Mouse (Mus musculus): ENCODE results near the gene Ccdc3. TPM values are rescaled to one million over a fixed set of nuclear protein-coding genes. Genes with fewer than 3 reads are reported as not detected.

The Ccdc3 gene
- polyA plus RNA-seq, 1 experiment from 2014 or later: 3.4 TPM

- Histone ChIP-seq H3K27ac (ENCODE audit: low read length) (no peak overlapping the region), H3K4me3 (ENCODE audit: low read depth, low read length) (no peak overlapping the region), H3K27me3 (ENCODE audit: control insufficient read depth, insufficient read depth, low read depth, low read length) (no peaks in the 10 kb centered on the region), H3K9me3 (replicated peaks; ENCODE audit: control insufficient read depth, low read length) (no peaks in the 10 kb centered on the region), H3K36me3 (ENCODE audit: control insufficient read depth, insufficient read depth) (no peaks in the 10 kb centered on the region), H3K4me2 (ENCODE audit: low read depth, low read length) (no peak overlapping the region), H3K4me1 (ENCODE audit: control insufficient read depth, low read depth, low read length) (no peaks in the 10 kb centered on the region), H3K9ac (ENCODE audit: low read depth, low read length) (no peak overlapping the region)
- no peak for ATAC-seq (ENCODE audit: low read depth)
- WGBS (ENCODE audit: insufficient replicate concordance): 25% methylated on average over 8 of the region's 8 CpGs
Observed at GRCm38 (mm10) chr2:5112785-5113291, 24.7 kb upstream of the Ccdc3 start.

- ATAC-seq (ENCODE audit: low read depth): no peak
- H3K27me3 ChIP-seq (ENCODE audit: control insufficient read depth, insufficient read depth, low read depth, low read length): no peaks in the 10 kb centered on the region
- no peaks in the 10 kb centered on the region for H3K4me1 ChIP-seq (ENCODE audit: control insufficient read depth, low read depth, low read length)
- H3K9ac ChIP-seq (ENCODE audit: low read depth, low read length): no peak overlapping the region
- H3K36me3 ChIP-seq (ENCODE audit: control insufficient read depth, insufficient read depth): no peaks in the 10 kb centered on the region
- 73% methylated on average over 8 of the region's 8 CpGs for WGBS (ENCODE audit: insufficient replicate concordance)
- H3K9me3 ChIP-seq (replicated peaks; ENCODE audit: control insufficient read depth, low read length): no peaks in the 10 kb centered on the region
- no peak overlapping the region for H3K27ac ChIP-seq (ENCODE audit: low read length)
- H3K4me2 ChIP-seq (ENCODE audit: low read depth, low read length): no peak overlapping the region
- H3K4me3 ChIP-seq (ENCODE audit: low read depth, low read length): no peak overlapping the region
Observed at GRCm38 (mm10) chr2:5114386-5114785, 23.2 kb upstream of the Ccdc3 start.

GRCm38 (mm10) chr2:5116856-5117532, 20.6 kb upstream of the Ccdc3 start:
- no peak overlapping the region for H3K27ac ChIP-seq (ENCODE audit: low read length)
- no peak overlapping the region for H3K9ac ChIP-seq (ENCODE audit: low read depth, low read length)
- H3K36me3 ChIP-seq (ENCODE audit: control insufficient read depth, insufficient read depth): no peaks in the 10 kb centered on the region
- H3K4me3 ChIP-seq (ENCODE audit: low read depth, low read length): no peak overlapping the region
- no peaks in the 10 kb centered on the region for H3K4me1 ChIP-seq (ENCODE audit: control insufficient read depth, low read depth, low read length)
- no peaks in the 10 kb centered on the region for H3K27me3 ChIP-seq (ENCODE audit: control insufficient read depth, insufficient read depth, low read depth, low read length)
- no peak overlapping the region for H3K4me2 ChIP-seq (ENCODE audit: low read depth, low read length)
- no peak for ATAC-seq (ENCODE audit: low read depth)
- WGBS (ENCODE audit: insufficient replicate concordance): 31% methylated on average over 5 of the region's 5 CpGs
- no peaks in the 10 kb centered on the region for H3K9me3 ChIP-seq (replicated peaks; ENCODE audit: control insufficient read depth, low read length)

GRCm38 (mm10) chr2:5125506-5125905, 12.1 kb upstream of the Ccdc3 start:
- ATAC-seq (ENCODE audit: low read depth): peak; percentile 55
- Histone ChIP-seq H3K27me3 (ENCODE audit: control insufficient read depth, insufficient read depth, low read depth, low read length) (no peaks in the 10 kb centered on the region), H3K9ac (ENCODE audit: low read depth, low read length) (no peak overlapping the region), H3K27ac (ENCODE audit: low read length) (no peak overlapping the region), H3K36me3 (ENCODE audit: control insufficient read depth, insufficient read depth) (no peaks in the 10 kb centered on the region), H3K9me3 (replicated peaks; ENCODE audit: control insufficient read depth, low read length) (no peaks in the 10 kb centered on the region), H3K4me1 (ENCODE audit: control insufficient read depth, low read depth, low read length) (no peaks in the 10 kb centered on the region), H3K4me3 (ENCODE audit: low read depth, low read length) (no peak overlapping the region), H3K4me2 (ENCODE audit: low read depth, low read length) (no peak overlapping the region)
- 8% methylated on average over 6 of the region's 6 CpGs for WGBS (ENCODE audit: insufficient replicate concordance)

GRCm38 (mm10) chr2:5127369-5127768, 10.2 kb upstream of the Ccdc3 start:
- no peak overlapping the region for H3K27ac ChIP-seq (ENCODE audit: low read length)
- 52% methylated on average over 5 of the region's 5 CpGs for WGBS (ENCODE audit: insufficient replicate concordance)
- no peak overlapping the region for H3K9ac ChIP-seq (ENCODE audit: low read depth, low read length)
- ATAC-seq (ENCODE audit: low read depth): no peak
- no peak overlapping the region for H3K4me2 ChIP-seq (ENCODE audit: low read depth, low read length)
- no peaks in the 10 kb centered on the region for H3K9me3 ChIP-seq (replicated peaks; ENCODE audit: control insufficient read depth, low read length)
- no peaks in the 10 kb centered on the region for H3K4me1 ChIP-seq (ENCODE audit: control insufficient read depth, low read depth, low read length)
- H3K4me3 ChIP-seq (ENCODE audit: low read depth, low read length): no peak overlapping the region
- H3K36me3 ChIP-seq (ENCODE audit: control insufficient read depth, insufficient read depth): no peaks in the 10 kb centered on the region
- no peaks in the 10 kb centered on the region for H3K27me3 ChIP-seq (ENCODE audit: control insufficient read depth, insufficient read depth, low read depth, low read length)

- H3K4me3 ChIP-seq (ENCODE audit: low read depth, low read length): no peak overlapping the region
- H3K9ac ChIP-seq (ENCODE audit: low read depth, low read length): no peak overlapping the region
- H3K27me3 ChIP-seq (ENCODE audit: control insufficient read depth, insufficient read depth, low read depth, low read length): no peaks in the 10 kb centered on the region
- H3K4me1 ChIP-seq (ENCODE audit: control insufficient read depth, low read depth, low read length): no peaks in the 10 kb centered on the region
- no peak overlapping the region for H3K4me2 ChIP-seq (ENCODE audit: low read depth, low read length)
- no peaks in the 10 kb centered on the region for H3K9me3 ChIP-seq (replicated peaks; ENCODE audit: control insufficient read depth, low read length)
- no peak overlapping the region for H3K27ac ChIP-seq (ENCODE audit: low read length)
- WGBS (ENCODE audit: insufficient replicate concordance): 29% methylated on average over 3 of the region's 3 CpGs
- H3K36me3 ChIP-seq (ENCODE audit: control insufficient read depth, insufficient read depth): no peaks in the 10 kb centered on the region
- ATAC-seq (ENCODE audit: low read depth): 0 out of 2 replicates have a peak, but pooled peaks have one; percentile 24
Observed at GRCm38 (mm10) chr2:5129099-5129498, 8.5 kb upstream of the Ccdc3 start.

- no peaks in the 10 kb centered on the region for H3K36me3 ChIP-seq (ENCODE audit: control insufficient read depth, insufficient read depth)
- no peak overlapping the region for H3K27ac ChIP-seq (ENCODE audit: low read length)
- H3K4me3 ChIP-seq (ENCODE audit: low read depth, low read length): no peak overlapping the region
- no peak for ATAC-seq (ENCODE audit: low read depth)
- no peak overlapping the region for H3K4me2 ChIP-seq (ENCODE audit: low read depth, low read length)
- peaks cover 8% of the 10 kb centered on the region for H3K27me3 ChIP-seq (ENCODE audit: control insufficient read depth, insufficient read depth, low read depth, low read length)
- H3K4me1 ChIP-seq (ENCODE audit: control insufficient read depth, low read depth, low read length): no peaks in the 10 kb centered on the region
- H3K9ac ChIP-seq (ENCODE audit: low read depth, low read length): no peak overlapping the region
- WGBS (ENCODE audit: insufficient replicate concordance): 75% methylated on average over 4 of the region's 4 CpGs
- H3K9me3 ChIP-seq (replicated peaks; ENCODE audit: control insufficient read depth, low read length): no peaks in the 10 kb centered on the region
Observed at GRCm38 (mm10) chr2:5132046-5132445, 5.5 kb upstream of the Ccdc3 start.

GRCm38 (mm10) chr2:5134959-5135743, 2.4 kb upstream of the Ccdc3 start:
- Histone ChIP-seq H3K36me3 (ENCODE audit: control insufficient read depth, insufficient read depth) (no peaks in the 10 kb centered on the region), H3K9me3 (replicated peaks; ENCODE audit: control insufficient read depth, low read length) (no peaks in the 10 kb centered on the region), H3K9ac (ENCODE audit: low read depth, low read length) (no peak overlapping the region), H3K27ac (ENCODE audit: low read length) (no peak overlapping the region), H3K4me3 (ENCODE audit: low read depth, low read length) (no peak overlapping the region), H3K27me3 (ENCODE audit: control insufficient read depth, insufficient read depth, low read depth, low read length) (peaks cover 32% of the 10 kb centered on the region), H3K4me1 (ENCODE audit: control insufficient read depth, low read depth, low read length) (no peaks in the 10 kb centered on the region), H3K4me2 (ENCODE audit: low read depth, low read length) (no peak overlapping the region)
- no peak for ATAC-seq (ENCODE audit: low read depth)
- 57% methylated on average over 5 of the region's 5 CpGs for WGBS (ENCODE audit: insufficient replicate concordance)

GRCm38 (mm10) chr2:5139961-5140360, 2.4 kb downstream of the Ccdc3 start:
- Histone ChIP-seq H3K4me1 (ENCODE audit: control insufficient read depth, low read depth, low read length) (no peaks in the 10 kb centered on the region), H3K4me2 (ENCODE audit: low read depth, low read length) (no peak overlapping the region)

More at GRCm38 (mm10) chr2:5139961-5140360, 2.4 kb downstream of the Ccdc3 start:
- H3K4me3 ChIP-seq (ENCODE audit: low read depth, low read length): no peak overlapping the region
- no peak overlapping the region for H3K27ac ChIP-seq (ENCODE audit: low read length)
- WGBS (ENCODE audit: insufficient replicate concordance): 29% methylated on average over 4 of the region's 4 CpGs
- no peak overlapping the region for H3K9ac ChIP-seq (ENCODE audit: low read depth, low read length)
- ATAC-seq (ENCODE audit: low read depth): no peak
- peaks cover 32% of the 10 kb centered on the region for H3K27me3 ChIP-seq (ENCODE audit: control insufficient read depth, insufficient read depth, low read depth, low read length)
- no peaks in the 10 kb centered on the region for H3K36me3 ChIP-seq (ENCODE audit: control insufficient read depth, insufficient read depth)
- H3K9me3 ChIP-seq (replicated peaks; ENCODE audit: control insufficient read depth, low read length): no peaks in the 10 kb centered on the region

All from liver, embryonic 16.5 days (tissue).